Mouse (Mus musculus): ENCODE measurements around the gene Ppm1l.

DNA sequence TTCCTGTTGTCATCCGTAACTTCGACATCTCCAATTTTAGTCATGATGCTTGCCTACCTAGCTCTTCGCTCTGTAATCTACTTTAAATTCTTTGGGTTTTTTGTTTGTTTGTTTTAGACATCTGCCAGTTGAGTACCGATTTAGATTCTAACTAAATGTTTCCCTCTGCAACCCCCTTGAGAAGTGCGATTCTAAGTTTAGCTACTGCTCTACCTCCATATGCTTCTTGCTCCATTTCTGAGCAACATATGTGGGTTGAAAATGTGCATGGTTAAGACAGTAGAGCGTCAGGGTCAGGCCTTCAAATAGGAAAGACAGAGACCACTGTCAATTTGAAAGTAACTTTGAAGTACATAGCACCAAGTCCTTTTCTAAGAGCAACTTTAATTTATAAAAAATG, 142.1 kb downstream of the Ppm1l start:
- no peak for TF ChIP-seq POLR2A (IDR thresholded peaks at IDR 0.05; ENCODE audit: low read depth, low read length)
- no peak for TF ChIP-seq CTCF (IDR thresholded peaks at IDR 0.05; ENCODE audit: extremely low read depth, insufficient read depth, insufficient read length, insufficient replicate concordance)

All from spleen, adult 2 months (tissue).